Mouse (Mus musculus) lung, adult 2 months (tissue): ENCODE measurements around the gene Wfikkn1.

Experiments
- CTCF ChIP-seq: fragments of 200-500 bp; IDR thresholded peaks from 2 replicates; pipeline ENCODE4 v1.5.1; 2011; ENCODE audit warnings: mild to moderate bottlenecking, low read length, control low read depth; ENCODE audit not compliant: insufficient read depth
- POLR2A ChIP-seq: fragments of 200-500 bp; IDR thresholded peaks from 2 replicates; pipeline ENCODE4 v1.6.1; 2011; ENCODE audit warnings: low read depth, mild to moderate bottlenecking, control low read depth, low read length, borderline replicate concordance; ENCODE audit errors: extremely low read depth

DNA sequence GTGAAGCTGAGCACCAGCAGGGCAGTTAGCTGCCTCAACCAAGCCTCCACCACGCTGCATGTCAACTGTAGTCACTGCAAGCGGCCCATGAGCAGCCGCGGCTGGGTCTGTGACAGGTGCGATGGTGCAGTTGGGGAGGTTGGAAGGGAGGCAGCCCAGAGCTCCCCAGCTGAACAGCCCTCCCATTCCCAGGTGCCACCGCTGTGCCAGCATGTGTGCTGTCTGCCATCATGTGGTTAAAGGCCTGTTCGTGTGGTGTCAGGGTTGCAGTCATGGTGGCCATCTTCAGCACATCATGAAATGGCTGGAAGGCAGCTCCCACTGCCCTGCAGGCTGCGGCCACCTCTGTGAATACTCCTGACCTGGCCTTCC, 52.4 kb downstream of the Wfikkn1 start:
- no peak for TF ChIP-seq CTCF
- no peak for TF ChIP-seq POLR2A
